Mouse (Mus musculus) liver, embryonic 14.5 days (tissue): ENCODE results near the gene Adam17.

Experiments used
- CTCF ChIP-seq: IDR thresholded peaks from 2 replicates; pipeline ENCODE4 v1.5.1; 2016; ENCODE audit warnings: antibody characterized with exemption, low read depth, control low read depth
- EP300 ChIP-seq: IDR thresholded peaks from 2 replicates; pipeline ENCODE4 v1.6.1; 2016; ENCODE audit warnings: antibody characterized with exemption, low read depth

DNA sequence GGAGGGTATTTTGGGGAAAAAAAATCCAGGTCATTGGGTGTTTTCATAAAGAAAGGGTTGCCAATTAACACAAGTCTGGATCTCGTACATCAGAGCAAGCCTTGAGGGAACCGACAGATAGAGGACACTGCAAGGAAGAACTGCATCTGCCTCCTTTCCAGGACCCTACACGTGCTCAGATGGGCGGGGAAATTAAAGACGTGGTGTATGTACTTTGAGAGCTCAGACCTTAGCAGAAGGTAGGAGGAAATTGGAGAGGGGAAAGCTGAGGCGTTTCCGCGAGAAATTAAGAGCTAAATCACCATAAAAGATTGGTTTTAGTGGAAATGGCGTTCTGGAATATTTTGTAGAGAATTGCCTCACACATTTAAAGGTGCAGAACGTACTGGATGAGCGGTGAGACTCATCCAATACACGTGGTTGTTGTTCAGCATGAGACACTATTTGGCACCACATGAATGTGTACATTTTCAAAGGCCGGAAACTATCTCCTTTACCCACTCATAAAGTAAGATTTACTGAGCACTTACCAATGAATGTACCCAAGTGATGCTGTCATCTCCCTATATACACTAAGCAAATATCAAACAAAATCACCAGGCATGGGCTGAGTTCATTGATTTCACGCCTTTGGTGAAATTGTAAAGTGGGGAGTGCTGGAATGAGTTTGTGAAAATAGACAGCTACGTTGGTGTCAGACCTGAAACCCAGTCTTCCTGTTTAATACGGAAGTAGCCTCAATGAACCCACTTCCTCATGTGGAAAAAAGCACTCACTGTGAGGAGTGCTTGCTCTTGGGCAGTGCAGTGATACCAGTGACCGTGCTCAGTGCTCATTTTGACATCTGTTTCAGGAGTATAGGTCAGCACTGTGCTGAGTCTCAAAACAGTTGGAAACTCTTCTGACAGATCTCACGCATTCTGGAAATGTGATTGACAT is 86.5 kb downstream of the Adam17 start:
- TF ChIP-seq EP300 (no peak), CTCF (no peak)
